Mouse (Mus musculus) c-Kit-negative CD71-positive TER-119-positive erythroid progenitor cells, embryonic 14.5 days (primary cell): Measurements from ENCODE around the gene Spata7.
"Not testable (repeated sequence)": the region's sequence is repeated elsewhere in the genome, so short reads cannot be mapped to it uniquely, and the experiment has no call there.

Experiments used
- DNase-seq: peaks from one replicate; pipeline ENCODE4 v3.0.0-alpha.2; 2013; ENCODE audit warnings: low read depth, low spot score

Spata7 gene

GRCm38 (mm10) chr12:98627392-98628259 is at the start of gene Spata7:
TSS of gene Spata7 (plus strand) at chr12:98628157.
- DNase-seq = peak; percentile 54

GRCm38 (mm10) chr12:98585302-98585701 is 42.7 kb upstream of the Spata7 start:
- no peak for DNase-seq

GRCm38 (mm10) chr12:98588573-98588972 is 39.4 kb upstream of the Spata7 start:
- DNase-seq = no peak

DNA sequence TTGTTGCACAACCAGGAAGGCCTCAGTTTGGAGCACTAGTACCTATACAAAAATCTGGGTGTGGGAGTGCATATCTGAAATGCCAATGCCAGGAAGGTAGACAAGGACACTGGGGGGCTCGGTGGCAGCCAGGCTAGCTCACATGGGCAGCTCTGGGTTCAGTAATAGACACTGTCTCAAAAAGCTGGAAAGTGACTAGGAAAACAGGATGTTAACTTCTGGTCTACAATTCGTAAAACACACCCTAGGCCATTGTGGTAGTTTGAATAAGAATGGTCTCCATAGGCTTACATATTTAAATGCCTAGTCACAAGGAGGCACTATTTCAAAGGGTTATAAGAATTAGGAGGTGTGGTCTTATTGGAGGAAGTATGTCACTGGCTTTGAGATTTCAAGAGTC is 36.9 kb upstream of the Spata7 start:
- no peak for DNase-seq

DNA sequence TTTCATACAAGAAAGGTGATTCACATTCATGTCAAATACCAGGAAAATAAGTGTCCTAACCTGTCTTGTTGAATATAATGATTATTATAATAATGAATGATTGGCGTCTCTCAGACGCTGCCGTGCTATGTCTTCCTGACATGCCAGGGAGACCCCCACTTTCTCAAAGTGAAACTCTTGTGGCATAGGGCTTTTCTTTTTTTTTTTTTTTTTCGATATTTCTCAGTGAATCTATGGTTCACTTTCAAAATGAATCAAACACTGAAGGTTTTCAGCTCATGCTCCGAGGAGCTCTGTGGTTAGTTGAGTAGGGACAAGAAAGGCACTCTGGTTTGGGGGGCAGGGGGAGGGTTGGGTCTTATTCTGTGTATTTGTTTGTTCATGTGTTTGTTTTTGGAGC is 27.1 kb upstream of the Spata7 start:
- DNase-seq = no peak

DNA sequence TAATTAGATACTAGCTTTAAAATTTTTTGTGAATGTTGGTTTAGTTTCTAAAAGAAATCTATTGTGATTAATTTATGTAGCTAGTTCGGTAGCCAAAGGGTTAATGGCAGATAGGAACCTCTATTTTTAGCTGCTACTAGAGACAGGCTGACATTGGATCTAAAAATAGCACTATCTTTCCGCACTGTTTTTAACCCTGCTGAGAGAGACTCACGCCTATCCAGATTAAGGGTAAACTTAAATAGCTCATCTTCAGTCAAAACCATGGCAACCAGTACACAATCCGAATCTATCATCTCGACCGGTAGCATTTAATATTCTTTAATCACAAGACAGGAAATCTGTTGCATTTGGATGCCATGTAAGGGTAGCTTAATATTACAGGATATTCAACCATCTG is 25.8 kb upstream of the Spata7 start:
- no peak for DNase-seq

DNA sequence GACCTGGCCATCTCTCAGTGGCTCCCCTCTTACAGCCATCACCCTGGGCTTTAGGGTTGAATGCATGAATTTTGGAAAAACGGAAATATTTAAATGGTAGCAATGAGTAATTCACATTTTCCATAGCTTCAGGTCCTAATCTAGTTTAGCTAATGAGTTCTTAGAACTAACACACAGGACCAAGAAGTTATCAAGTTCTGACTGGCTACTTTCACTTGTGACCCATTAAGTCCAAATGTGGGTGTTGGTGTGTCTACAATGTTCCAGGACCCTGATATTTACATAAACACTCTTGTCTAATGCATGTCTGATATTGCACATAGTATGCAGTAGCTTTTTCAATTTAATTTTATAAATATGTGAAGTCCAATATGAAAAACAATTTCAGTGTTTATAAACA is 22.7 kb upstream of the Spata7 start:
- DNase-seq = no peak

GRCm38 (mm10) chr12:98606595-98607290 is 21.2 kb upstream of the Spata7 start:
- DNase-seq = no peak

GRCm38 (mm10) chr12:98610341-98610740 is 17.6 kb upstream of the Spata7 start:
- no peak for DNase-seq

GRCm38 (mm10) chr12:98614910-98615508 is 12.9 kb upstream of the Spata7 start:
- no peak for DNase-seq

GRCm38 (mm10) chr12:98615746-98616145 is 12.2 kb upstream of the Spata7 start:
- no peak for DNase-seq

GRCm38 (mm10) chr12:98619496-98619895 is 8.5 kb upstream of the Spata7 start:
- DNase-seq = no peak

DNA sequence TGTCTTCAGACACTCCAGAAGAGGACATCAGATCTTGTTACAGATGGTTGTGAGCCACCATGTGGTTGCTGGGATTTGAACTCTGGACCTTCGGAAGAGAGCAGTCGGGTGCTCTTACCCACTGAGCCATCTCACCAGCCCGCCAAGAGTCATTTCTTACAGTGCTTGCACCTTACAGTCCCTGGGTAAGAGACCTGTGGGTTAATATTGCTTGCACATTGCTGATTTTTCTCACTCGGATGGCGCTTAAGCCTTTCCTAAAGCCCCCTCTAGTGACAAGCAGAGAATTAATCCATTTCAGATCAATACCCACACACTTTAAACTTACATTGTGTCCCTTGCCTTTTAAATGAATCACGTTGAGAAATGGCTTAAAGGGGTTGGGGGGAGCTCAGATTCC is 7.0 kb upstream of the Spata7 start:
- DNase-seq = not testable (repeated sequence)

GRCm38 (mm10) chr12:98623266-98623665 is 4.7 kb upstream of the Spata7 start:
- DNase-seq = not testable (repeated sequence)

DNA sequence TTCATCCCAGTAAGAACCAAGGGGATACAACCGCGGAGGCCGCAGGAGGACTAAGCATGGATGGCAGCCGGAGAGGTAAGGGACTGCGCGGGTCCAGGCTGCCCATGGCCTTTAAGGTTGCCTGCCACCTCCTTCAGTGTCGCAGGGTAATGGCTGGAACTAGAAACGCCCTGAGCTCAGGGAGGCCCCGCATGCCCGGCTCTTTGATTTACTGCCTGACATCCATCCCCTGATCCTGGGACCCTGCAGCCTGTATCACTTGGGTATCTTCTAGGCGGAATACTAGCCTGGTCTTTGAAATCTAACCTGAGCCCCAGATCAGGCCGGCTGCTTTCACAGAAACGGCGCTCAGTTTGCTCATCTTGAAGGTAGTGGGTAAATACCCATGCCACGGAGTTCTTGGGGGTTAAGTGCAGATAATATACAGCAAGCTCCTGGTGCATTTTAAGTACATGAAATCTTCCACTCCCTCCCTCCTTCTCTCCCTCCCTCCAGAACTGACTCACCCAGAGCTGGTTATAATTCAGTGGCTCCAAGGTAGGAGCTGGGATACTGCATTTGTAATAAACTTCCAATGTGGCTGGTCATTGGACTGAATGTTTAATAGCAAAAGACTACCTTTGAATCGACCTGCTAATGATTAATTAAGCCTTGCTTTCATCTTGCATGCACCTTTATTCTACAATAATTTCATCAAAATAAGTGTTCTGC is 458 bp downstream of the Spata7 start:
- DNase-seq = no peak

DNA sequence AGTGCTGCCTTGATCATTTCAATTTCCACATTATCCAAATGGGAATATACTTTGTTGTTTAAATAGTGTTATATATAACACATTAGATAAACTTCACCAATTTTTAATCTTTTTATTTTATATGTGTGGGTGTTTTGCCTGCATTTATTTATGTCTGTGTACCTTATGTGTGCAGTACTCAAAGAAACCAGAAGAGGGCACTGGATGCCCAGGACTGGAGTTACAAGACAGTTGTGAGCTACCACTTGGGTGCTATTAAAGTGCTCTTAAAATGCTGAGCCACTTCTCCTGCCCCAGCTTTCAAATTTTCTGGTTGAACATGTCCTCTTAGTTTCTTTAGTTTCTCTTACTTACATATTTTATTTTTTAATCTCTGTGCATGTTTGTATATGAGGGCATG is 16.9 kb downstream of the Spata7 start:
- DNase-seq = peak; percentile 8

GRCm38 (mm10) chr12:98656873-98657272 is 28.9 kb downstream of the Spata7 start:
- no peak for DNase-seq

DNA sequence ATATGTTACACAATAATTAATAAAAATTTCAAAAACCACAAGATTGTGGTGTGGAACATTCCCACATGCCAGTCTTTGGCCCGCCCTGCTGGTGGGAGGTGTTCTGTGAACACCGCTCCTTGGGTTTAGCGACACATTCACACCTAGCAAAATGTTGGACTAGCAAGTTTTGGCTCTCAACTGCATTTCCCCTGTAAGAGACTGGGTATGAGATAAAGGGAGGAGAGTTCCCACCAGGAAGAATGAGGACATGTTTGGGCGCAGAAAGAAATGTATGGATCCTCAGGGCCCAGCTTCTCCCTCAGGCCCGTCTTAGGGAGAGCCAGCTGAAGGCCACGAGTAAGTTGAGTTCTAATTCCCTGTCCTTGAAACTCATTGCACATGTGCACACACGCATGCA is 34.7 kb downstream of the Spata7 start:
- no peak for DNase-seq

DNA sequence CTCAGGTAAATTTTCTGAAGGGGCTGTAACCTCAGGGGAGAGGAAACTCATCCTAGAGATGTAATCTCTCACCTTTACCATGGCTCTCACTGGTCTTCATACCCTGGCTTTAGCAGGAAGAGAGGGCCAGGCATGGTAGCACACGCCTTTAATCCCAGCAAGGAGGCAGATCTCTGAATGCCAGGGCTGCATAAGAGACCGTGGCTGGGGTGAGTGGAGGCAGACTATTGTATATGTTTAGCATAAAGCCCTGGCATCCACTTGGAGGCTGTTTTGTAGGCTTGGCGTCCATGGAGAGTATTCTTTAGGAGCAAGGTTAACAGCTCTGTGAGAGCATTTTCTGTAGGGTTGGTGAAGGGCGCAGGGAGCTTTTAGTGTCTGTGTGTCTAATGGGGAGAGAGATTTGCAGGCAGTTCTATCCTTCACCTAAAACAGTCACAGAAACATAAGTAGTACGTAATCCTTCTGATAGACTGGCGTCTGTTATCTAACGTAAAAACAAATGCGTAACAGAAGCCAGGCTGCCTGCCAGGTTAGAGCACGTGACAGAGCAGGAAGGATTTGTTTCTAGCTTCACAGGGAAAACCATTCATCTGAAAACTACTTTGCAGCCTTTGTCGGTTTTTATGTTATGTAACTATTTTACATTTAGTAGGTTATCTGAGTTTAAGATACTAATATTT is 40.3 kb downstream of the Spata7 start:
- DNase-seq = no peak

DNA sequence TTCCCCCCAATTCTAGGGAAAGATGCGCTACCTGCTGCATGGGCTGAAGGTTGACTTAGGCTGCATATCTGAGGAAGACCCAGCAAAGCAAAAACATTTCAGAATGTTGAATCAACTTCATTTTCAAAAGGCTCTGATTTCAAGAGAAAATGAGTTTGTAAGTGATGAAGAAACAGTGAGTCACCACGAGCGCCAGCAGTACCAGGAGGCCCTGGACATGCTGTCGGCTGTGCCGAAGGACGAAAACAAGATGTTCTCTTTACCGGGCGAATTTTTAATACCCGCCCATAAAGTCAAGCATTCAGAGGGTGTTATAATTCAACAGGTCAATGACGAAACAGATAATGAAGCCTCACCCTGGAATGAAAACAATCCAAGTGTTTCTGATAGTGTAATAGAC is 41.1 kb downstream of the Spata7 start:
- no peak for DNase-seq

DNA sequence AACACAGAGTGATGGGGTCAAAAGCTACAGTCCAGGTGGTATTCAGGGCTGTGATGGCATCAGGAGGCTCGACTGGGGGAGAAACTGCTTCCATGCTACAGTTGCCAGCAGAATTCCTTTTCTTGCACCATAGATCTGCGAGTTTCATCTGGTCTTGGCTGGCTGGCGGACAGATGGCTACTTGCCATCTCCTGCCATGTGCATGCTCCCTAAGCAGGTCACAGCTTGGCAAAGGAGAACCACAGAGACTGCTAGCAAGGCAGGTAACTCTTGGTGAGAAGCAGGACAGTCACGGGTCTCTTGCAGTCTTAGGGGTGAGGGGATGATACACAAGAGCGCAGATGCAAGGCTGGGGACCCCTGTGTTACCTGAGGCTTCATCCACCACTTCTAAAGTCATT is 41.9 kb downstream of the Spata7 start:
- no peak for DNase-seq
